Mouse (Mus musculus) natural killer cell, adult 2 months (primary cell): ENCODE measurements around the gene Nxt1.

Experiments used
- DNase-seq, 2 experiments: peaks; one replicate each; pipeline ENCODE4 v3.0.0; 2022; ENCODE audit warnings: low spot score in 2 of 2

Nxt1 gene

GRCm38 (mm10) chr2:148689444-148690140, 17.2 kb downstream of the Nxt1 start:
- peak in 1 of 2 experiments; percentile 3 for DNase-seq

GRCm38 (mm10) chr2:148690291-148690690, 17.9 kb downstream of the Nxt1 start:
- no peak for DNase-seq

GRCm38 (mm10) chr2:148690781-148691180, 18.4 kb downstream of the Nxt1 start:
- no peak for DNase-seq

GRCm38 (mm10) chr2:148698571-148698970, 26.2 kb downstream of the Nxt1 start:
- DNase-seq, result no peak

GRCm38 (mm10) chr2:148706409-148707201, 34.2 kb downstream of the Nxt1 start:
- DNase-seq, result no peak

- no peak for DNase-seq
These were observed 34.8 kb downstream of the Nxt1 start for GRCm38 (mm10) chr2:148707202-148707530.

- DNase-seq, result no peak
These were observed 39.9 kb downstream of the Nxt1 start for GRCm38 (mm10) chr2:148712326-148712725.

GRCm38 (mm10) chr2:148717072-148717471, 44.7 kb downstream of the Nxt1 start:
- no peak for DNase-seq

- DNase-seq, result no peak
These were observed 47.0 kb downstream of the Nxt1 start for GRCm38 (mm10) chr2:148719271-148719995.
